Mouse (Mus musculus) G1E (cell line): Measurements from ENCODE around the gene Pum2. TPM values are rescaled to one million over a fixed set of nuclear protein-coding genes. Genes with fewer than 3 reads are reported as not detected.
"Not testable (repeated sequence)": the region's sequence is repeated elsewhere in the genome, so short reads cannot be mapped to it uniquely, and the experiment has no call there.

ENCODE experiments used
- ATAC-seq: 2 replicates; pipeline ENCODE4 v1.8.0; 2016; ENCODE audit warnings: mild to moderate bottlenecking; ENCODE audit not compliant: insufficient number of reproducible peaks, poor library complexity, low FRiP score, severe bottlenecking; ENCODE audit errors: extremely low read depth
- DNase-seq: peaks from one replicate; pipeline ENCODE4 v3.0.0; 2012; ENCODE audit warnings: low spot score
- H3K27me3 ChIP-seq: 2 replicates; pipeline ENCODE4 v1.6.1; 2012; ENCODE audit warnings: mild to moderate bottlenecking, low read length, inconsistent platforms; ENCODE audit not compliant: insufficient read depth
- H3K36me3 ChIP-seq: replicated peaks from 2 replicates; pipeline ENCODE3; 2012; ENCODE audit warnings: mild to moderate bottlenecking, inconsistent platforms
- H3K4me1 ChIP-seq: 2 replicates; pipeline ENCODE4 v1.6.1; 2012; ENCODE audit warnings: low read depth, low read length, inconsistent platforms, mixed read lengths; ENCODE audit not compliant: insufficient read depth
- H3K4me3 ChIP-seq: 2 replicates; pipeline ENCODE4 v1.5.1; 2012; ENCODE audit warnings: low read depth, mild to moderate bottlenecking, inconsistent platforms, low read length, moderate library complexity, mixed read lengths
- H3K9me3 ChIP-seq: replicated peaks from 2 replicates; pipeline ENCODE4 v1.6.1; 2012; ENCODE audit warnings: inconsistent platforms
- CTCF ChIP-seq: IDR thresholded peaks from 2 replicates; pipeline ENCODE4 v1.5.1; 2012; ENCODE audit warnings: low read depth, low read length, inconsistent platforms, mixed read lengths
- GATA1 ChIP-seq: IDR thresholded peaks from 2 replicates; pipeline ENCODE4 v1.6.1; 2012; ENCODE audit warnings: borderline replicate concordance, low read length, inconsistent platforms, mixed read lengths
- GATA2 ChIP-seq: IDR thresholded peaks from 2 replicates; pipeline ENCODE4 v1.6.1; 2012; ENCODE audit warnings: low read depth, low read length, inconsistent platforms, borderline replicate concordance
- POLR2AphosphoS5 ChIP-seq: IDR thresholded peaks from 2 replicates; pipeline ENCODE4 v1.6.1; 2012; ENCODE audit warnings: low read depth, low read length, inconsistent platforms; ENCODE audit not compliant: insufficient replicate concordance
- TAL1 ChIP-seq: conservative IDR thresholded peaks from 2 replicates; pipeline ENCODE4 v1.6.1; 2012; ENCODE audit warnings: low read depth, low read length, inconsistent platforms, mixed read lengths
- polyA plus RNA-seq: library from polyadenylated mRNA; stranded (reverse); fragments of >175 nt; gene quantifications from 2 replicates; pipeline ENCODE4 v1.2.3, GENCODE M21; 2012
- total RNA-seq, 2 experiments: library from RNA; stranded (forward) in 1 of 2; stranded (reverse) in 1 of 2; fragments of 200-1000 nt in 1 of 2; fragments of >200 nt in 1 of 2; fragmentation: Nextera tagmentation in 1 of 2; gene quantifications; 2 replicates each; pipeline ENCODE4 v1.2.3; 2014 to 2017

Pum2 gene
- total and polyA plus RNA-seq, 3 experiments = 72.9 to 178 (median 172) TPM

DNA sequence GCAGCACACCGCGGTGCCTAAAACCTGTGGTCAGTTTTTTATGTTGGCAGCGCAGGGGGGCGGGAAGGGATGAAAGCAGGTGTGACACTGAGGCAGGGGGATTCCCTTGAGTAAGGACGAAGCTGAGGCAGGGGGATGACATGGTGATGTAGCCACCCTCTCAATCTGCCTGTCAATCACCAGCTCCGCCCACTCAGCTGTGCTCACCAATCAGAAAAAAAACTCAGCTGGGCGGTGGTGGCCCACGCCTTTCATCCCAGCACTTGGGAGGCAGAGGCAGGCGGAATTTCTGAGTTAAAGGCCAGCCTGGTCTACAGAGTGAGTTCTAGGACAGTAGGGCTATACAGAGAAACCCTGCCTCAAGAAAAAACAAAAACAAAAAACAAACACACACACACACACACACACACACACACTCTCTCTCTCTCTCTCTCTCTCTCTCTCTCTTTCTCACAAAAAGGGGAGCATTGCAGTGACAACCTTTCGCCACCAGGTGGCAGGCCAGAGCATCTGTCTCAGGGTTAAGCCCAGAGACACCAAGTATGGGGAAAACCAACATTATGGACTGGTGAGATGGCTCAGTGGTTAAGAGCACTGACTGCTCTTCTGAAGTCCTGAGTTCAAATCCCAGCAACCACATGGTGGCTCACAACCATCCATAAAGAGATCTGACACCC is 35.4 kb upstream of the Pum2 start:
- H3K4me3 ChIP-seq, H3K27me3 ChIP-seq, H3K9me3 ChIP-seq, ATAC-seq, H3K36me3 ChIP-seq, DNase-seq: not testable (repeated sequence)
- peak; percentile 63 for TF ChIP-seq CTCF
- peaks cover 10% of the 10 kb centered on the region for H3K4me1 ChIP-seq

DNA sequence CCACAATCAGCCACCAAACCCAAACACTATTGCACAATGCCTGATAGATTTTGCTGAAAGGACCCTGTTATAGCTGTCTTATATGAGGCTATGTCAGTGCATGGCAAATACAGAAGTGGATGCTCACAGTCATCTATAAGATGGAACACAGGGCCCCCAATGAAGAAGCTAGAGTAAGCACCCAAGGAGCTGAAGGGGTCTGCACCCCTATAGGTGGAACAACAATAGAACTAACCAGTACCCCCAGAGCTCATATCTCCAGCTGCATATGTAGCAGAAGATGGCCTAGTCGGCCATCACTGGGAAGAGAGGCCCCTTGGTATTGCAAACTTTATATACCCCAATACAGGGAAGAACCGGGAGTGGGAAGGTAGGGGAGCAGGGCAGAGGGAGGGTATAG is 33.7 kb upstream of the Pum2 start:
- DNase-seq, H3K36me3 ChIP-seq, H3K27me3 ChIP-seq, H3K9me3 ChIP-seq, ATAC-seq: not testable (repeated sequence)
- peaks cover 10% of the 10 kb centered on the region for H3K4me1 ChIP-seq
- peak overlapping the region; percentile 50; the same call in 1 of the 2 replicates for H3K4me3 ChIP-seq

DNA sequence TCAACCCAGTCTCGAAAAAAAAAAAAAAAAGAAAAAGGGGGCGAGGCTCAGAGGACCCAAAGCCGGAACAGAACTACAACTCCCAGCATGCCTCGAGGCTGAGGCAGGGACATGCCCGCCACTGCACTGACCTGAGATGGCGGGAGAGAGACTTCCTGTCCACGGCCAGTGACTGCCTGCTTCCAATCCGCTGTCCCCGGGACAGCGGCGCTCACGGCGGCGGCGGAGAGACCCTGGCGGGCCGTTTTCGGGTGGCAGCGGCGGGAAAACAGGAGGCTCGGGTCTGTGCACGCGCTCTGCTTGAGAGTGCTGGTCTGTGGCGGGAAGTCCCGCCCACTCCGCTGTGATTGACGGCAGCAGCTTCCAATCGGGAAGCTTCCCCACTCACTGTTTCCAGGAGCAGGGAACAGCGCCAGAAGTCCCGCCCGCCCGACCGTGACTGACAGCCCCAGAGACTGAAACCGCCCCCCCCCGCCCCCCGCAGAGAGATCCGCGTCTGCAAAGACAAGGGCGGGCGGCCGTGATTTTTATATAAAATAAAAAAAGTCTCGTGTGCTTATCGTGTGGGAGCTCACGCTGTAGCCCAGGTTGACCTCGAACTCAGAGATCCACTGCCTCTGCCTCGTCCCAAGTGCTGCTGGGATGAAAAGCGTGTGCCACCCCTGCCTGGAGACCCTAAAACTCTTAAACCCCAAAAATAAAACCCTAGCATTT is 33.1 kb upstream of the Pum2 start:
- H3K27me3 ChIP-seq = no peaks in the 10 kb centered on the region
- peaks cover 5% of the 10 kb centered on the region for H3K36me3 ChIP-seq
- peaks cover 4% of the 10 kb centered on the region for H3K9me3 ChIP-seq
- no peak for TF ChIP-seq POLR2AphosphoS5
- TF ChIP-seq GATA2 = no peak
- no peak for TF ChIP-seq GATA1
- H3K4me3 ChIP-seq = peak overlapping the region; percentile 91
- DNase-seq = peak; percentile 87
- H3K4me1 ChIP-seq = peaks cover 10% of the 10 kb centered on the region
- ATAC-seq = peak; percentile 97

DNA sequence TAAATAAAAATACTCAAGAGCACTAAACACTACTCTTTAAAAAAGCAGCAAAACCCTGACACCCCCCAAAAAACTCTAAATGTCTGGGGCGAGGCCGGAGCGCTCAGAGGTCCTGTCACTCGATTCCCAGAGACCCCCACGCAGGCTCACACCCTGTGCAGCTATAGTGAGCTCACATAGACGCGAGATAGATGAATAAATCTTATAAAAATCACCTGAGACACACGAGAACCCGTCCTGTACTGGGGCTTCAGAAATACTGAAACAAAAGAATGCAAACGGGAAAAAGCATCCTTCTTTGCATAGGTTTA is 32.6 kb upstream of the Pum2 start:
- H3K36me3 ChIP-seq = peaks cover 5% of the 10 kb centered on the region
- H3K9me3 ChIP-seq = peaks cover 4% of the 10 kb centered on the region
- peak overlapping the region; percentile 91 for H3K4me3 ChIP-seq
- H3K4me1 ChIP-seq = peaks cover 10% of the 10 kb centered on the region
- DNase-seq (no peak), ATAC-seq (no peak)
- TF ChIP-seq TAL1 = no peak
- TF ChIP-seq CTCF = no peak
- TF ChIP-seq GATA2 = no peak
- TF ChIP-seq GATA1 = no peak
- no peak for TF ChIP-seq POLR2AphosphoS5
- no peaks in the 10 kb centered on the region for H3K27me3 ChIP-seq

DNA sequence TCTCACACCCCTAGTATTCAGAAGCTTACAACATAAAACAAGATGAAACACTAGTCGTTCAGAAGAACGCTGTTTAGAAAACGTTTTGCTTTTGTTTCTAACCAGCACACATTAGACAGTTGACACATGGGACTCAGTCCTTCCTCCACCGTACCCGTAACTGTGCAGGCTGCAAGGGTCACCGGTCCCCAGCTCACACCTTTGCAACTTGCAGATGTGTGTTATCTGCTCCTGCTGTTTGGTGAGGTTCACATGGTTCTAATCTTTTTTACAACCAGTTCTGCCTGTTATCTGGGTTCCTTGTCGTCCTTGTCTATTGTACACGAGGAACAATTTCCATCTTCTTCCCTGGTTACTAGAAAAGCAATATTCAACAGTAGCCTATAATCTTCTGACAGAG is 25.7 kb upstream of the Pum2 start:
- H3K4me1 ChIP-seq, H3K9me3 ChIP-seq, H3K4me3 ChIP-seq, DNase-seq, H3K36me3 ChIP-seq, H3K27me3 ChIP-seq, ATAC-seq: not testable (repeated sequence)

DNA sequence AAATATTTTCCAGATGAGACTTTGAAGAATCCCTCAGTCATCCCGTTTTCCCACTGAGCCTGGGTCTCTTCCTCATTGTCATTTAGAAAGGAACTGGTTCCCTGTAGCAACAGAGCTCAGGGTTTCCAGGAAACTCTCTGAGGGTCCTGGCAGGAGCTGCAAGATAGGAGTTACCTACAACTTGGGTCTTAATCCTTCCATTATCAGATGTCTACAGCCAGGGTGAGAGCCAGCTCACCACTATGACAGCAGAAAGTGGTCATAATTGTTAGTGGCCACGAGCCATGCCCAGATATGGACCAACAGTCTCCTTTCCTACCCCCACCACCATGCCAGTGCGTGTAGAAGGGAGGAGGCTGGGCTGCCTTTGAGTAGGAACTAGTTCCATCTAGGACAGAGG is 23.9 kb upstream of the Pum2 start:
- not testable (repeated sequence) for H3K4me3 ChIP-seq, H3K36me3 ChIP-seq, DNase-seq, ATAC-seq, H3K9me3 ChIP-seq, H3K27me3 ChIP-seq, H3K4me1 ChIP-seq

DNA sequence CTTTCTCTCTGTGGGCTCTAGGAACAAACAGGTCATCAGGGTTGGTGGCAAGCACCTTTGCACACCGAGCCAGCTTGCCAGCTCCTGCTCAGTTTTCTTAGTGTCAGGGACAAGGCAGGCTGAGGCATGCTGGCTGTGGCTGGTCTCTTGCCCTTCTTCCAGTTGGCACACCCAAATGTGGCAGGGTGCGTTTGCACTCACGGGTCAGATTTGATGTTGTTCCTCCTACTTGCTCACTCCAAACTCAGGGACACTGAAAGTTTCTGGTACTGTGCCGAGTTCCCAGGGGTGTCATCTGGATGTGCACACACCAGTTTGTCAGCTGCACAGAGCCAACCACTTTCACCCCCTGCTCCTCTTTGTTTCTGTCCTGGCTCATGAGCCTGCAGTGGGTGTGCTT is 17.3 kb upstream of the Pum2 start:
- Histone ChIP-seq H3K36me3 (no peaks in the 10 kb centered on the region), H3K4me1 (peaks cover 3% of the 10 kb centered on the region; the same call in 1 of the 2 replicates), H3K4me3 (no peak overlapping the region), H3K27me3 (peaks cover 20% of the 10 kb centered on the region), H3K9me3 (no peaks in the 10 kb centered on the region)
- ATAC-seq = no peak; the same call in 1 of the 2 replicates
- no peak for TF ChIP-seq GATA1
- no peak for TF ChIP-seq GATA2
- TF ChIP-seq CTCF = no peak
- TF ChIP-seq TAL1 = no peak
- no peak for TF ChIP-seq POLR2AphosphoS5
- DNase-seq = no peak
